Mouse (Mus musculus): ENCODE measurements around the gene Fthl17e.
"Not testable (repeated sequence)": the region's sequence is repeated elsewhere in the genome, so short reads cannot be mapped to it uniquely, and the experiment has no call there.

DNA sequence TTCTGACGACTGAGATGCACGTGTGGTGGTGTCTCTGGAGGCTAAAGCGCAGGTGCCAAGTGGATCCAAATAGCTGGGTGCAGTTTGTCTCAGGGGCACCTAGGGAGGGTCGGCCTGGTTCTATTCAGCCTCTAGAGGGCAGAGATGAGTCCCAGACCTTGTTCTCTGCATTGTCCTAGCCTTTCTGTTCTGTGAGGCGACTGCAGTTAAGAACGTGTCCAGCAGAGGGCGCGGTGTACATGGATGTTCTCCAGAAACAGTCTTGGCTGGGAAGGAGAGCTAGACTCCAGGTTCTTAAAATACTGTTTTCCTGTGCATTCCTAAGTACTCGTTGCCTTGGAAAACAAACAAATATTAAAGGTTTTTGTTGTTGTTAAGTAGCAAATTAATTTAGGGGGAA is 27.7 kb downstream of the Fthl17e start:
- TF ChIP-seq CTCF (IDR thresholded peaks at IDR 0.05; ENCODE audit: low read depth, low read length): peak; percentile 28; the same call in 1 of the 2 replicates
- not testable (repeated sequence) for TF ChIP-seq POLR2A (IDR thresholded peaks at IDR 0.05; ENCODE audit: extremely low read depth, insufficient read depth, low read length)
